Mouse (Mus musculus): ENCODE data around the gene Macrod2.

Gene Macrod2

GRCm38 (mm10) chr2:141231011-141231668 lies 836.0 kb downstream of the Macrod2 start:
- CTCF ChIA-PET, result no interaction called here
- POLR2A ChIA-PET, result interaction anchor here in 1 of 4 experiments (0.7 kb wide), 1 partner anchor 41 kb away, joined by 3 read pairs; no protein-coding TSS in a partner anchor

GRCm38 (mm10) chr2:141234306-141234705 lies 839.2 kb downstream of the Macrod2 start:
- POLR2A ChIA-PET, result no interaction called here
- CTCF ChIA-PET, result no interaction called here

- CTCF ChIA-PET, result no interaction called here
- POLR2A ChIA-PET, result no interaction called here
Observed at GRCm38 (mm10) chr2:141234724-141235453, 839.8 kb downstream of the Macrod2 start.

DNA sequence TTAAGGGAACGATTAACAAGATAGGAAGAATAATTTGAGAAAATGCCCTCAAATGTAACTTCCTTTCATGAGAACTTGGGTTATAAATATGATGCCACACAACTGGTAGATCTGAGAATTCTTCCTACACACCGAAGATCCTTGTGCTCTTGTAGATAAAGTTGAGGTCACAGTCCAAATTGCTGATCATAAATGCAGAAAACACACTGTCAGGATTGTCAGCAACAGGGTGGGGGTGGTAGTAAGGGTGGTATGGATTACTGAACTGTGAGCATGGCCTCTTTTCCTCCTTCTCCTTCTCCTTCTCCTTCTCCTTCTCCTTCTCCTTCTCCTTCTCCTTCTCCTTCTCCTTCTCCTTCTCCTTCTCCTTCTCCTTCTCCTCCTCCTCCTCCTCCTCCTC lies 852.6 kb downstream of the Macrod2 start:
- ChIA-PET CTCF (no interaction called here), POLR2A (no interaction called here)

- POLR2A ChIA-PET, result no interaction called here
- CTCF ChIA-PET, result no interaction called here
Observed at GRCm38 (mm10) chr2:141264582-141264981, 869.5 kb downstream of the Macrod2 start.

GRCm38 (mm10) chr2:141266591-141266990 lies 871.5 kb downstream of the Macrod2 start:
- ChIA-PET CTCF (no interaction called here), POLR2A (no interaction called here)

DNA sequence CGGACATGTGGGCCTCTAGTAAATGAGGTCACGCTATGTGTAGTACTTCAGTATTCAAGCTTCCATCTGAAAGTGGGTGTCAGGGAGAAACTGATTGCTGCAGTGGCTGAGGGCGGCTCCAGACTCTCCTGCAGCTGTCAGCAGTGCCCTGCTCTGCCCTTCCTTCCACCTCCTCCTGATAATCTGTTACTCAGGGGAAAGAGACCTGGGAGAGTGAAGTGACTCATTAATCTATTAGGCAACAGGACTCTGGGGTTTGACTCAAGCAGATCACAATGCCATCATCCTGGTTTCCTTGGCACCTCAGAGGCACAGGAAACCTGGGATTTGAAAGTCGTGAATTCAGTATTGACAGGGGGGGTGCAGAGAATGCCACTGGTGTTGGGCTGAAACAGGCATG lies 876.4 kb downstream of the Macrod2 start:
- POLR2A ChIA-PET, result interaction anchor here in 2 of 4 experiments (0.6 kb wide), 2 partner anchors 40 to 146 kb away, joined by 3 to 5 read pairs; no protein-coding TSS in a partner anchor
- CTCF ChIA-PET, result no interaction called here

DNA sequence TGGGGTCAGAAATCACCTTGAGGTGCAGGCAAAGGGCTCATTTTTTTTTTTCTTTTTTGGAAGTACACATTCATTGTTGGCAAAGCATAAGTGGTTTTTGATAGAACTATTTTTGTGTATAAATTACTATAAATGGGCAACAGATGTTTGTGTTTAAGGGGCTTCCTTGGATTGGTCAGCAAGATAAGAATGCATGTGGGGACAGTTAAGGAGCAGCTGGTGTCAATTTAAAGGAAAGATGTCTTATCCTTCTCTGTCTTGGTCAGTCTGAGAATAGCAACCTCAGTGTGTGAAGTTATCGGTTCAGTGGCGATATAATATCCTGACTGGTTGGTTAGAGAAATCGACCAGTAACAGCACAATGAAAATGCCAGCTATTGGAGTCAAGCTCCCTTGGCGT lies 877.9 kb downstream of the Macrod2 start:
- CTCF ChIA-PET, result no interaction called here
- POLR2A ChIA-PET, result no interaction called here

GRCm38 (mm10) chr2:141274262-141274661 lies 879.2 kb downstream of the Macrod2 start:
- ChIA-PET POLR2A (no interaction called here), CTCF (no interaction called here)

GRCm38 (mm10) chr2:141279130-141279698 lies 884.1 kb downstream of the Macrod2 start:
- ChIA-PET CTCF (no interaction called here), POLR2A (no interaction called here)

- CTCF ChIA-PET, result no interaction called here
- POLR2A ChIA-PET, result no interaction called here
Observed at GRCm38 (mm10) chr2:141280817-141281216, 885.7 kb downstream of the Macrod2 start.

DNA sequence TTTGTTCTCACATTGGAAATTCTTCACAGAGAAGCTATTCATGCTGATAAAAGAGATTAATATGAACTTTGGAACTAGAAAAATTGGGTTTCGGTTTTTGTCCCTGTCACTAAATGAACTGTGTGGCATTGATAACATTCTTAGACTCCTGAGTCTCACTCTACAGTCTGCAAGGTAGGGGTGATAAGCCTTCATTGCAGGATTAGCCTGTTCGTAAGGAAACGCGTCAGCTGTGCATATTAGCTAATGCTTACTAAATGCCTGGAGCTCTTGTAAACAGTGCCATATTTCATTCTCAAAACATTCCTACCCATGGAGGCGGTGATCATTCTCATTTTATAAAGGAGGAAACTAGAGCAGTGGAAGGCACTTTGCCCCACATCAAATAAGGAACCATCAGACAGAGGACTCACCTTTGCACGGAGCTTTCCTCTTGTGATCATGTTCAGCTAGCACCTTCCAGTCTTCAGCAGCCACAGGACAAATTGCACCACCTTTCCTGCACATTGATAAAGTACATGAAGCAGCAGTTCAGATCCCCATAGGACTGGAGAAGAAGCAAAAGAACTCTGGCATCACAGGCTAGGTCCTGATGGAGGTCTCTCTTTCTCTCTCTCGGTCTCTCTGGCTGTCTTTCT lies 891.1 kb downstream of the Macrod2 start:
- CTCF ChIA-PET, result no interaction called here
- POLR2A ChIA-PET, result no interaction called here

GRCm38 (mm10) chr2:141288494-141288893 lies 893.4 kb downstream of the Macrod2 start:
- CTCF ChIA-PET, result no interaction called here
- POLR2A ChIA-PET, result no interaction called here

- ChIA-PET POLR2A (no interaction called here), CTCF (interaction anchor here in 1 of 4 experiments (0.6 kb wide), 1 partner anchor 155 kb away, joined by 3 read pairs; no protein-coding TSS in a partner anchor)
Observed at GRCm38 (mm10) chr2:141289059-141289713, 894.1 kb downstream of the Macrod2 start.

- POLR2A ChIA-PET, result no interaction called here
- CTCF ChIA-PET, result no interaction called here
Observed at GRCm38 (mm10) chr2:141292847-141293246, 897.7 kb downstream of the Macrod2 start.

GRCm38 (mm10) chr2:141299168-141299567 lies 904.1 kb downstream of the Macrod2 start:
- CTCF ChIA-PET, result no interaction called here
- POLR2A ChIA-PET, result no interaction called here

- CTCF ChIA-PET, result no interaction called here
- POLR2A ChIA-PET, result no interaction called here
Observed at GRCm38 (mm10) chr2:141301030-141301429, 905.9 kb downstream of the Macrod2 start.

- ChIA-PET POLR2A (no interaction called here), CTCF (no interaction called here)
Observed at GRCm38 (mm10) chr2:141308406-141308805, 913.3 kb downstream of the Macrod2 start.

GRCm38 (mm10) chr2:141312136-141312948 lies 917.2 kb downstream of the Macrod2 start:
- ChIA-PET CTCF (no interaction called here), POLR2A (no interaction called here)

GRCm38 (mm10) chr2:141315349-141315748 lies 920.2 kb downstream of the Macrod2 start:
- ChIA-PET CTCF (no interaction called here), POLR2A (no interaction called here)

All from embryonic stem cell, embryonic (primary cell).